18 mouse cellular contexts compared by ENCODE assay signal in genomic region chr5:128450808-128451207, GRCm38 (mm10). TPM values are rescaled to one million over a fixed set of nuclear protein-coding genes. Genes with fewer than 3 reads are reported as not detected.
DNase-seq lines count a peak whose midpoint lies in the region; ATAC-seq and TF ChIP-seq lines count a peak whose summit lies in the region.
"Had no signal": no experiment of that assay in that cellular context is flagged by ENCODE, and none has a peak within 500 bp of the region (broad histone marks: within the 10 kb centered on the region; RNA-seq: fewer than 3 reads in every experiment).

No protein-coding gene starts in this region.

- H3K36me3 ChIP-seq in hindbrain, embryonic 10.5 days, result no peaks in the 10 kb centered on the region
- no peaks in the 10 kb centered on the region for H3K36me3 ChIP-seq in hindbrain, embryonic 14.5 days (replicated peaks; ENCODE audit: control insufficient read depth, insufficient read depth)
- no peaks in the 10 kb centered on the region for H3K36me3 ChIP-seq in liver, postnatal 0 days (replicated peaks; ENCODE audit: insufficient read depth, low read length)
- H3K36me3 ChIP-seq in liver, embryonic 12.5 days, result no peaks in the 10 kb centered on the region
- H3K36me3 ChIP-seq in MEL (ENCODE audit: control insufficient read depth in 1 of 2, insufficient read depth in 2 of 2, low read length in 2 of 2), result no peaks in the 10 kb centered on the region
- no peaks in the 10 kb centered on the region for H3K36me3 ChIP-seq in embryonic facial prominence, embryonic 10.5 days (replicated peaks)
- H3K36me3 ChIP-seq: embryonic facial prominence, embryonic 13.5 days; heart, embryonic 13.5 days; limb, embryonic 15.5 days had no signal

- no peak for TF ChIP-seq EP300 in liver, postnatal 0 days (IDR thresholded peaks at IDR 0.05; ENCODE audit: low read depth)
- no peak for TF ChIP-seq EP300 in MEL (IDR thresholded peaks at IDR 0.05; ENCODE audit: low read depth in 1 of 2, low read length in 2 of 2)

- intact Hi-C loops in heart, postnatal 36 days (cut with DNase I), result no loop called here

- peaks cover 14% of the 10 kb centered on the region for H3K27me3 ChIP-seq in hindbrain, embryonic 10.5 days (ENCODE audit: insufficient read depth, poor library complexity, severe bottlenecking)
- H3K27me3 ChIP-seq in hindbrain, embryonic 14.5 days (ENCODE audit: control insufficient read depth, insufficient read depth, low read length), result no peaks in the 10 kb centered on the region
- no peaks in the 10 kb centered on the region for H3K27me3 ChIP-seq in liver, postnatal 0 days (ENCODE audit: insufficient read depth, low read length)
- no peaks in the 10 kb centered on the region for H3K27me3 ChIP-seq in liver, embryonic 12.5 days (replicated peaks)
- H3K27me3 ChIP-seq in MEL (ENCODE audit: control insufficient read depth in 1 of 2, insufficient read depth in 2 of 2, low read length in 2 of 2), result no peaks in the 10 kb centered on the region
- peaks cover 25% of the 10 kb centered on the region for H3K27me3 ChIP-seq in embryonic facial prominence, embryonic 10.5 days (replicated peaks; ENCODE audit: low read depth, poor library complexity, severe bottlenecking)
- H3K27me3 ChIP-seq: CH12.LX had no signal

- no peak overlapping the region for H3K4me3 ChIP-seq in hindbrain, embryonic 10.5 days
- no peak overlapping the region for H3K4me3 ChIP-seq in hindbrain, embryonic 14.5 days (replicated peaks; ENCODE audit: low read length)
- no peak overlapping the region for H3K4me3 ChIP-seq in liver, postnatal 0 days (ENCODE audit: low read depth, low read length)
- no peak overlapping the region for H3K4me3 ChIP-seq in liver, embryonic 12.5 days
- no peak overlapping the region for H3K4me3 ChIP-seq in MEL (ENCODE audit: control insufficient read depth in 1 of 2, insufficient read depth in 1 of 2, low read depth in 2 of 2, low read length in 2 of 2)
- H3K4me3 ChIP-seq in embryonic facial prominence, embryonic 10.5 days, result no peak overlapping the region
- H3K4me3 ChIP-seq: embryonic facial prominence, embryonic 13.5 days; heart, embryonic 13.5 days; limb, embryonic 15.5 days had no signal

- no peak for TF ChIP-seq POLR2A in MEL (IDR thresholded peaks at IDR 0.05; ENCODE audit: control insufficient read depth in 1 of 2, insufficient read depth in 1 of 2, low read depth in 1 of 2, low read length in 2 of 2, poor library complexity in 1 of 2)

- no peaks in the 10 kb centered on the region for H3K79me2 ChIP-seq in MEL (ENCODE audit: control insufficient read depth, insufficient read depth, low read length, poor library complexity)

- no peak overlapping the region for H3K27ac ChIP-seq in hindbrain, embryonic 10.5 days
- no peak overlapping the region for H3K27ac ChIP-seq in hindbrain, embryonic 14.5 days
- H3K27ac ChIP-seq in liver, postnatal 0 days (ENCODE audit: low read depth), result no peak overlapping the region
- H3K27ac ChIP-seq in liver, embryonic 12.5 days, result no peak overlapping the region
- H3K27ac ChIP-seq in MEL (ENCODE audit: control insufficient read depth, low read depth, low read length), result no peak overlapping the region
- no peak overlapping the region for H3K27ac ChIP-seq in embryonic facial prominence, embryonic 10.5 days (replicated peaks)
- H3K27ac ChIP-seq: embryonic facial prominence, embryonic 13.5 days; heart, embryonic 13.5 days; limb, embryonic 15.5 days had no signal

- WGBS in hindbrain, embryonic 10.5 days, result 79% methylated on average over 3 of the region's 3 CpGs
- 80% methylated on average over 3 of the region's 3 CpGs for WGBS in hindbrain, embryonic 14.5 days
- 71% methylated on average over 3 of the region's 3 CpGs for WGBS in liver, postnatal 0 days (ENCODE audit: insufficient replicate concordance)
- 59% methylated on average over 3 of the region's 3 CpGs for WGBS in liver, embryonic 12.5 days (ENCODE audit: insufficient replicate concordance)
- 77% methylated on average over 3 of the region's 3 CpGs for WGBS in embryonic facial prominence, embryonic 10.5 days

- no peak for TF ChIP-seq RAD21 in MEL (IDR thresholded peaks at IDR 0.05; ENCODE audit: low read depth, low read length)

- peak; percentile 27 for DNase-seq in hindbrain, embryonic 10.5 days (ENCODE audit: low spot score)
- DNase-seq in hindbrain, embryonic 14.5 days (ENCODE audit: low spot score), result no peak
- DNase-seq in liver, postnatal 0 days, result no peak
- no peak for DNase-seq in MEL (ENCODE audit: low read depth, low spot score)
- peak; percentile 42 for DNase-seq in embryonic facial prominence, embryonic 10.5 days (ENCODE audit: low spot score)
- DNase-seq in heart, postnatal 36 days, result no peak
- DNase-seq: cerebellum, adult 9-10 months; gastrocnemius, postnatal 25 days; kidney, postnatal 14 days; thymus, postnatal 14 days had no signal

- peak; percentile 40; the same call in 1 of the 2 replicates for TF ChIP-seq CTCF in liver, postnatal 0 days (IDR thresholded peaks at IDR 0.05; ENCODE audit: low read depth)
- TF ChIP-seq CTCF in MEL (IDR thresholded peaks at IDR 0.05 in 2 of 3, conservative IDR thresholded peaks at IDR 0.05 in 1 of 3; ENCODE audit: control insufficient read depth in 1 of 3, insufficient read depth in 1 of 3, low read depth in 2 of 3, low read length in 3 of 3, poor library complexity in 1 of 3, severe bottlenecking in 1 of 3), result peak in 2 of 3 experiments; percentile 37 to 39; a peak in 3 of 6 replicates

- peaks cover 18% of the 10 kb centered on the region for H3K4me1 ChIP-seq in hindbrain, embryonic 10.5 days (replicated peaks)
- H3K4me1 ChIP-seq in hindbrain, embryonic 14.5 days (replicated peaks; ENCODE audit: control insufficient read depth, insufficient read depth, low read length), result no peaks in the 10 kb centered on the region
- H3K4me1 ChIP-seq in liver, postnatal 0 days (ENCODE audit: insufficient read depth), result no peaks in the 10 kb centered on the region
- no peaks in the 10 kb centered on the region for H3K4me1 ChIP-seq in liver, embryonic 12.5 days
- no peaks in the 10 kb centered on the region for H3K4me1 ChIP-seq in MEL (ENCODE audit: control insufficient read depth in 1 of 2, insufficient read depth in 2 of 2, low read length in 2 of 2)
- 0 out of 2 replicates have a peak, but pooled peaks cover 6% of the 10 kb centered on the region for H3K4me1 ChIP-seq in embryonic facial prominence, embryonic 10.5 days
- H3K4me1 ChIP-seq: heart, embryonic 13.5 days; limb, embryonic 15.5 days had no signal

- H3K4me2 ChIP-seq in hindbrain, embryonic 14.5 days (replicated peaks), result no peak overlapping the region
- H3K4me2 ChIP-seq in liver, postnatal 0 days (ENCODE audit: low read depth, low read length), result no peak overlapping the region
- H3K4me2 ChIP-seq in liver, embryonic 12.5 days, result no peak overlapping the region
- H3K4me2 ChIP-seq: embryonic facial prominence, embryonic 13.5 days; heart, embryonic 13.5 days; limb, embryonic 15.5 days had no signal

- no peak overlapping the region for H3K9ac ChIP-seq in hindbrain, embryonic 14.5 days
- H3K9ac ChIP-seq in liver, postnatal 0 days (replicated peaks), result no peak overlapping the region
- no peak overlapping the region for H3K9ac ChIP-seq in liver, embryonic 12.5 days
- no peak overlapping the region for H3K9ac ChIP-seq in MEL (ENCODE audit: control insufficient read depth, low read depth, low read length, poor library complexity, severe bottlenecking)
- H3K9ac ChIP-seq: embryonic facial prominence, embryonic 13.5 days; heart, embryonic 13.5 days; limb, embryonic 15.5 days had no signal

- H3K9me3 ChIP-seq in hindbrain, embryonic 10.5 days, result no peaks in the 10 kb centered on the region
- no peaks in the 10 kb centered on the region for H3K9me3 ChIP-seq in hindbrain, embryonic 14.5 days (ENCODE audit: control insufficient read depth, low read length)
- H3K9me3 ChIP-seq in liver, postnatal 0 days (ENCODE audit: low read length), result no peaks in the 10 kb centered on the region
- H3K9me3 ChIP-seq in liver, embryonic 12.5 days (replicated peaks), result no peaks in the 10 kb centered on the region
- H3K9me3 ChIP-seq in MEL (replicated peaks; ENCODE audit: insufficient read depth, low read length), result no peaks in the 10 kb centered on the region
- H3K9me3 ChIP-seq in embryonic facial prominence, embryonic 10.5 days, result no peaks in the 10 kb centered on the region
- H3K9me3 ChIP-seq: embryonic facial prominence, embryonic 13.5 days; heart, embryonic 13.5 days; limb, embryonic 15.5 days had no signal

- ATAC-seq in hindbrain, embryonic 14.5 days (ENCODE audit: low FRiP score), result no peak
- no peak for ATAC-seq in liver, postnatal 0 days
- ATAC-seq in liver, embryonic 12.5 days, result no peak
- ATAC-seq: forebrain, embryonic 16.5 days had no signal

TF ChIP-seq in MEL, 35 proteins besides CTCF, POLR2A, EP300 and RAD21:
- TF ChIP-seq USF2 (IDR thresholded peaks at IDR 0.05; ENCODE audit: borderline replicate concordance in 1 of 2, insufficient read depth in 1 of 2, low read depth in 1 of 2, low read length in 2 of 2) (no peak), CHD1 (IDR thresholded peaks at IDR 0.05; ENCODE audit: low read depth, low read length) (no peak), KAT2A (conservative IDR thresholded peaks at IDR 0.05; ENCODE audit: low read depth, low read length) (no peak), MAX (IDR thresholded peaks at IDR 0.05; ENCODE audit: low read length) (no peak), TBP (IDR thresholded peaks at IDR 0.05; ENCODE audit: low read depth, low read length) (no peak), ZKSCAN1 (IDR thresholded peaks at IDR 0.05; ENCODE audit: low read depth, low read length) (no peak)
TF ChIP-seq in MEL: peak in this region for 0.

RNA-seq across cellular contexts. Expression of gene Tmem132d, which starts 17.9 kb away (rescaled TPM):
- 0.36 and 0.54 TPM in 2 replicates for polyA plus RNA-seq in hindbrain, embryonic 10.5 days (2016; fragmentation: Nextera tagmentation; extraction: Ambion mirVana)
- polyA plus RNA-seq in hindbrain, embryonic 14.5 days (2014; fragmentation: Nextera tagmentation; extraction: Ambion mirVana), result 4.5 and 5.7 TPM in 2 replicates
- not detected in 2 replicates for polyA plus RNA-seq in liver, postnatal 0 days (2015; fragmentation: Nextera tagmentation; extraction: Ambion mirVana)
- 0.02 and 0.06 TPM in 2 replicates for polyA plus RNA-seq in liver, embryonic 12.5 days (2016; fragmentation: Nextera tagmentation; extraction: Ambion mirVana)
- total RNA-seq in MEL (2012; rRNA removed), result not detected in 2 replicates
- polyA plus RNA-seq in MEL (2012; ENCODE audit: insufficient read depth in 1 of 2, insufficient read length in 2 of 2, low read depth in 1 of 2, low replicate concordance in 2 of 2, missing spikeins in 1 of 2), result not detected
- 0.18 and 0.85 TPM in 2 replicates for polyA plus RNA-seq in embryonic facial prominence, embryonic 10.5 days (2016; fragmentation: Nextera tagmentation; extraction: Ambion mirVana)
- under 1 TPM; 0.03 to 0.08 TPM for total RNA-seq in heart, postnatal 36 days (2021)
- total RNA-seq: CH12.LX; megakaryocyte progenitor cell, adult 5-6 weeks; neutrophil, adult 5-6 weeks had no signal

Comparison
In these comparisons a context has a peak if more than half of its experiments do, and no peak if none do; other contexts are left out.
1. DNase-seq: peak in hindbrain, embryonic 10.5 days (single experiment) and embryonic facial prominence, embryonic 10.5 days (single experiment); none in hindbrain, embryonic 14.5 days (single experiment), liver, postnatal 0 days (single experiment), MEL (single experiment) and heart, postnatal 36 days (0 of 2).